Mouse (Mus musculus) ovary, postnatal 14 days (tissue): ENCODE data around the gene Meis2.

Source experiments
- DNase-seq: peaks from one replicate; pipeline ENCODE4 v3.0.0; 2022; ENCODE audit warnings: low spot score

Meis2 gene

GRCm38 (mm10) chr2:116049710-116050109 lies 15.9 kb downstream of the Meis2 start:
- no peak for DNase-seq

DNA sequence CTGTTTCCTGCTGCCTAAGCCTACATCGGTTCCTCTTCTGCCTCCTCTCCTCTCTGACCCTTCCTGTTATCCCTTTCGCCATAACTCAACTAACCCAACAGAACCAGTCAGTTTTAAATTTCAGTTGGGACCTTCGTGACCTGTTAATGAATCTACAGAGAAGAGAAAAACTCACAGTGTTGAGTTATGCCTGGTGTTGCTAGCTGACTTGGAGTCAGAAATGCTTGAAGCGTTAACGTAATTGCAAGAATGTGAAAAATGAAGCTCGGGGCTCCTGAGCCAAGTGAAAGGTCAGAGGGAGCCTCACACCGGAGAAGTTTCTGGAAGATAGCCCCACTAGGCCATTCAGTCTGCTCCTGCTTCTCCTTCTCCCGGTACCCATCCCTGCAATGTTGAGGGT lies 18.3 kb downstream of the Meis2 start:
- no peak for DNase-seq

- DNase-seq: no peak
Observed at GRCm38 (mm10) chr2:116045048-116045447, 20.6 kb downstream of the Meis2 start.

GRCm38 (mm10) chr2:116042934-116043698 lies 22.5 kb downstream of the Meis2 start:
- DNase-seq: no peak

DNA sequence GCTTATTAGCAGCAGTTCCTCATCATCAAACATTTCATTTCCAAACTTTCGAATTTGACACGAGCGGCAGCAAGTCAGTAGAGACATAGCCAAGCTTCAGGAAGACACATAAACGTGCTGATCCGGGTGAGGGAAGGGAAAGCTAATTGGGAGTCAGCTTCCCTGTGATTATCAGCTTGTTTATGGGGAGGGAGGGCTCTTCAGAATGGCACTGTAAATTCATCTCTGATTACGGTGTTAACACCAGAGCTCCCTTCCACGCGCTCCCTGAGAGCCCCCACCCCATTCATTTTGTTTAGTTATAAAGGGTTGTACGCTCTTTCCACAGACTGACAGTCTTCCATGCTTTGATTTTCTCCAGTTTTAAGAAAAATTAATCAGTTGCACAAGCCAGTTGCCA lies 23.2 kb downstream of the Meis2 start:
- DNase-seq: no peak

DNA sequence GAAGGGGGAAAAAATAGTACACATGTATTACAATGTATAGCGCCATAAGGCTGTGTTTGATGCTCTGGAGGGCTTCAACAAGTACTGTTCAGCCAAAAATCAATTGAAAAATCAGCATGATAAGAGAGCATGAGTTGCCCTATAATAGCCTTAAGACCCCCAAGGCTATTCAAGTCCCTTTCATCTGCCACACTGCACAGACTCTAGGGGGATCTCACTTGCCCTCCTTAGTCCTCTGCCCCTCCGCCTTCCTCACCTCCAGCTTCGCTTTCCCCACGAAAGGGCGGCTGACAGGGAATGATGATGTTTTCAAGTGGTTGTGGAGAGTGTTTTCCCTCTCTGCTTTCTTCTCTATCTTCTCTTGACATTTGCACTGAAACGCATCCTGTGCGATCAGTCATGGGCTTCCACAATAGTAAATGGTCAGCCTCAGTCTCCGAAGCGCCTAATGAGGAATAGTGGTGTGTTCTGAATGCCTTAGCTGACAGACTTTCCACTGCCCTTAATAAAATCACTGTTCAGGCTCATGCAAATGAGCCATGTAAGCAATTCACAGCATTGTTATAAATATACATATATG lies 23.9 kb downstream of the Meis2 start:
- no peak for DNase-seq

DNA sequence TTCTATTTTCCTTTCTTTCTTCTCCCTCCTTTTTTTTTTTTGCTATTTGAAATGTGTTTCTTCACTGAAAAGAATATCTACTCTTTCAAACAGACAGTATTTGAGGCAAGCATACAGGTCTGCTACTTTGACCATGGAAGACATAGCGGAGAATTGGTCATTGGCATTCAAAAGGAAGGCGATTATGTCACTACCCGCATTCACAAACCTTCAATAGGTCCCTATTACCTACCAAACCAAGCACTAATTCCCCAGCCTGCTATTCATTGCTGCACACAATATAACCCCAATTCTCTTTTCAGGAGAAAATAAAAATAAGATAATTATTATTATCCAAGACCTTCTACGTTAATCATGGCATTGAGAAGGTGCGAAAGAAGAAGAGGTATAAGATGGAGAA lies 30.3 kb downstream of the Meis2 start:
- no peak for DNase-seq

DNA sequence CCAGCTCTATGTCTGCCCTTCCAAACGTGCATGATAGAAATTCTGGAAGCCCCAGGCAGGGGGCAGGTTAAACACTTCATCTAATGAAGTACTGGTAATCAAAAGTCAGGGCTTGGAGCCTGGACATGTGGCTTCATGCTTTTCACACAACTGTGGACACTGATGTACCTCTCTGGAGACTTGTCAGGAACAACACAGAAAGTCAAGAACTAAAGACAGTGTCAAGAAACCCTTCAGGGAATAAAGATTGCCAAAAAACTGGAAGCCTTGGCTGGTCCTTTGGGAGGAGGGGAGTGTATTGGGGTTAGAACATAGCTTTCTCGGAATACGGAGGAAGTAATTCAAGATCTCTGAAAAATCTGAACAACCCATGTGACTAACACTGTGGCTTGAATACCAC lies 37.5 kb downstream of the Meis2 start:
- DNase-seq: no peak

GRCm38 (mm10) chr2:116022876-116023275 lies 42.8 kb downstream of the Meis2 start:
- no peak for DNase-seq

GRCm38 (mm10) chr2:116021931-116022330 lies 43.7 kb downstream of the Meis2 start:
- DNase-seq: no peak

DNA sequence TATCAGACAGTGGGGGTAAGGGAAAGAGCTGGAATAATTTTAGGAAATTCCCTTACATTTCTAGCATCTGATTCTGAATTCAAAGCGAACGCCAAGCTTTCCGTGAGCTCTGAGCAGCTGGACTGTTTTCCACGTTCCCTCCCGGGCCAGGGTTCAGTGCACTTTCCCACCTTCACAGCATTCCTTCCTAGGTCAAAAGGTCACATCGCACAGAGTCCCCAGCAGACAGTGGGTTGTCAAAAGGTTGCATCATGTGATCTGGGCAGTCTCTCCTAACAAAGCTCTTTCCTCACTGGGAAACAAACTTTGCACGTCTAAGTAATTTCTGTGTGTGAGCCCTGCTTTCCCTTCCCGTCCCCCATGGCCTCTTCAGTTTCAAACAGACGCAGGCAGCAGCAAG lies 44.6 kb downstream of the Meis2 start:
- DNase-seq: no peak

GRCm38 (mm10) chr2:116020451-116020951 lies 45.1 kb downstream of the Meis2 start:
- no peak for DNase-seq

DNA sequence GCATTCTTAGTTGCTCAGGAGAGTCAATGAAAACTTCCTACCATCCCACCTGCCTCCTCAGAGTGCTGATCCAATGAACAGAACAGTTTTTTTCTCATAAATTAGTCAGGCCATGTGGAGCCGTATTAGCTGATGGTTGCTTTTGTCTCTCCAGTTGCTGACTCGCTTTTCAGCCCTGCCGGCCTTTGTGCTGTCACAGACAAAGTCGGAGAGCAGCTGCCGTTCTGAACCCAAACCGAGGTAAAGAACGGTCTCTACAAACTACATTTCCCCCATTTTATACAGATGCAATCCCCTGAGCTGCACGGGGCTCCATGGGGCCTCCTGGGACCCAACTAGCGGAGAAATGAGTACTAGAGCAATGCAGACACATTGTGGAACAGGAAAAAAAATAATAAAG lies 45.7 kb downstream of the Meis2 start:
- DNase-seq: no peak

GRCm38 (mm10) chr2:116019466-116019794 lies 46.2 kb downstream of the Meis2 start:
- no peak for DNase-seq

DNA sequence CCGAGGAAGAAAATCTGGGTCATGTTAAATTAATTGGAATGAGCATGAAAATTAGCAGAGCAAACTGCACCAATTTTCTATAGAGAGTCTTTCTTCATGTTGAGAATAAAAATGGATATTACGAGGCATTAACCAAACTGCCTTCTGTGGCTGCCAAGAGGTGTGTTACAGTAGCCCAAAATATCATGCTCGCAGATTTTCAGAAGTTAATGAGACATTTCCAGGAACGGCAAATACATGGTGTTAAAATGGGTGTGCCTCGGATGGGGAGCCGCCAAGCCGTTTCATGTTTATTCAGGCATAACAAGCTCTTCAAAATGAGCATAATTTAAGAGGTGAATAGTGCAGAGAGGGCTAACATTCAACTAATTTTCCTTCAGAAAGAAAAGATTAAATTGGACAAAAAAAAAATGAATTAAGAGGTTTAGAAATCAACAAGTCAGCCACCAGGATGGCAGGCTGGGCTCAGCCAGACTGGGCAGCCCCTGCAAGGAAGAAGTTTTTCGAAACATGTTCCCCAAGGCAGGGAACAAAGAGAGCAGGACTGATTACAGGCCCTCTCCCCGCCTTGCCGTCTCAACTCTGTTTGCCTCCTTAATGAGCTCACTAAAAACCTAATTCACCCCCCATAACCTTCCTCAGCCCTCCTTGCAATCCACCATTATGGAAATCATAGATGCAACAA lies 46.7 kb downstream of the Meis2 start:
- no peak for DNase-seq

DNA sequence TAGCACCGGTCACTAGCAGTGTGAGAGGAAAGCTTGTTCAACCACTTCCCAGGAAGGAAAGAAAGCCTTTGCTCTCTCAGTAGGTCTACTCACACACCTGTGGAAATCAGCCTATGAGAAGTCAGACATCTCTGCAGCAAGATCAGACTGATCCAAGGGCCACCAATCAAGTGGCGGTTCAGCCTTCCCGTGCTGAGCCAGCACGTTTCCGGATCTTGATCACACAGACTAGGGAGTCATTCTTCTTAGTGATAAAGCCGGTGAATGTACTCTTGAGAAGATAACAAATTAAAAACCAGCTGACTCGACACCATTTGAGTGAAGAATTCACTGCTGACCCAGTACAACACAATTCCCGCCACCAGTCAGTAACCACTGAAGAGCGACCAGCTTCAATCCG lies 50.1 kb downstream of the Meis2 start:
- no peak for DNase-seq

DNA sequence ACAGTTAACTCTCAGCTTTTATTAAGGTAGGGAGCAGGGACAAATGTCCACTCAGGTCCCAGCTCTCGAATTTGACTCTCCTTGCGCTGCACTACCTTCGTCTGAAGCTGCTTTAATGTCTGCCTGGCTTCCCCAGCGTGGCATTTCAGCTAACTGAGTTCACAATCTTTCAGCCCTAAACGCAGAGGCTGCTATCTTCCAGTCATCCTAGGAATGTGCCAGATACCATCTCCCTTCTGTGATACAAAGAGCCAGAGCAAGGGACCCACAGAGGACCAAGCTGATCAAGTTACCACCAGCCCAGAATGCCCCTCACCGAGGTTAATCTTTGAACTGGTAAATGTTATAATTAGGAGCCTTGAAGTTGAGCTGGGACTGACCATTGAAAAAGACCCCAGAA lies 55.2 kb downstream of the Meis2 start:
- DNase-seq: no peak

GRCm38 (mm10) chr2:116010061-116010460 lies 55.6 kb downstream of the Meis2 start:
- DNase-seq: no peak

DNA sequence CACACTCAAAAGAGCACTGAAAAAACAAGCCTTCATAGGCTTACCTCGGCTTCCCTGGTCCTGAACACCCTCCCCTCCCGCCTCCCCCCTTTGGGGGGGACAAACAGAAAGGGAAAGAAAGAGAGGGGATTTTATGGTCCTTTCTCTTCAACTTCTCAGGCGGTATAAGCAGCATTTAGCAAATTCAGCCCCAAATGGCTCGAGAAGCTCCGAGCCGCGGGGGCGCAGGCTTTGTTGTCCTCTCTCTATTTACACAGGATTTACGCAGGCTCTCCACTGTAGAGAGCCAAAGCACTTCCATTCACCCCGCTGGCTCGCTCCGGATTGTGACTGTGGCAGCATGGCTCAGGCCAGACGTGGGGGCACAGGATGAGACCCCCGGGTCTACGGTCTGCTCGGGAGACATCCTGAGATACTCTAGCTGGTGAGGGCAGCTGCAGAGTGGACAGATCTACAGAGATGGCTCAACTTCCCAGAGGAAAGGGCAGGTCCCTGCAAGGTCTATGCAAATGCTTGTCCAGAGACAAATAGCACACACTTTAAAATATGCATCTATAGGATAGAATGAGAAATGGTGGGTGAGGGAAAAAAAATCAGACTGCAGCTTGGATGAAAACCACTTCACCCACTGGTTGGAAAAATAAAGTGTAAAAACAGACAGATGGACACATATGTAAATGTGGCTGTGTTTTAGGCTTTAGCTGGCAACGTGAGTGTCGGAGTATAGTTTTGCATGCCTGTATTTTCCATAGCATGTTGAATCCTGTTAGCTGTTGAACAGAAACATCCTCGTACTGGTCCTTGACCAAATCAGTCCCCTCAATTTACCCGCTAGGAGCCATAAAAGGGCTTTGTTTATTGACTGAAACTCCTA lies 56.3 kb downstream of the Meis2 start:
- no peak for DNase-seq

DNA sequence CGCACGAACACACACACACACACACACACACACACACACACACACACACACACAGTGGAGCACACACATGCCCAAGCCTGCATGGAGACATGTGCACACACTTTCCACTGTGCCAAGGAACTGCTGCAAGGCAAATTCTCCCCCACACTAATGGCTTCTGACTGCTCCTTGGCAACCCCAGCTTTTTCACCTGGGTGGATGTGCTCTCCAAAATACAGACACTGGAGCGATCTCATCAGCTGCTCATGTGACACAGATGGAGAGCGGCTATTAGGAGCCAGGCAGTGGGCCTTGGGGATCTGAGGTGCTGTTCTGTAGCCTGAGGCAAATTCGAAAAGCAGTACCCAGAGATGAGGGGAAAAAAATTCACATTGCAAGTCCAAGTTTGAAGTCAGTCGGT lies 63.3 kb downstream of the Meis2 start:
- DNase-seq: no peak

- DNase-seq: no peak
Observed at GRCm38 (mm10) chr2:116001352-116002138, 64.1 kb downstream of the Meis2 start.

DNA sequence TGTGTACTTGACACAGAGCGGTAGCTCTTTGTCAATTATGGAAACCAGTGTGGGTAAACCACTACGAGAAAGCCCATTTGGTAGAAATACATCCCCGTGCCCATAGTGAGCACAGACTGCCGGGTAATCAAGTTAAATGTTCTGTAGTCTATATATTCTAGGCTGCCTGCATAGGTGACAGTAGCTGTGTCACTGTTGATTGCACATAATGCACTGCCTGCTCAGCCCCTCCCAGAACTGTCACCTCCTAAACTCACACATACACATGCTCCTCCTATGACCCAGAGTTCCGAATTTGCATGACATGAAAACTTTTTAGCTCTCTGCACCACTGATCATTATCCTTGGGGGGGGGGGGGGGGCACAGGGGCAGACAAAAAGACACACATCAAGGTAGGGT lies 65.1 kb downstream of the Meis2 start:
- no peak for DNase-seq
